Mouse (Mus musculus) embryonic fibroblast, embryonic 13.5 days (primary cell): ENCODE results near the gene Rasgrp2. TPM values are rescaled to one million over a fixed set of nuclear protein-coding genes. Genes with fewer than 3 reads are reported as not detected.
A peak's percentile ranks its signal among the peaks of the same experiment; 100 is the strongest.

ENCODE experiments used
- H3K27ac ChIP-seq: 2 replicates; pipeline ENCODE4 v1.5.1; 2012; ENCODE audit warnings: low read length, control low read depth, inconsistent platforms; ENCODE audit not compliant: insufficient read depth
- H3K4me1 ChIP-seq: 2 replicates; pipeline ENCODE4 v1.6.1; 2011; ENCODE audit warnings: low read length; ENCODE audit not compliant: control insufficient read depth, insufficient read depth
- H3K4me3 ChIP-seq: 2 replicates; pipeline ENCODE4 v1.5.1; 2011; ENCODE audit warnings: mild to moderate bottlenecking, control low read depth, low read length; ENCODE audit not compliant: insufficient read depth
- CTCF ChIP-seq: IDR thresholded peaks from 2 replicates; pipeline ENCODE4 v1.5.1; 2011; ENCODE audit warnings: mild to moderate bottlenecking, control low read depth, low read length, moderate library complexity, borderline replicate concordance; ENCODE audit not compliant: insufficient read depth
- POLR2A ChIP-seq: IDR thresholded peaks from 2 replicates; pipeline ENCODE4 v1.6.1; 2011; ENCODE audit warnings: low read depth, mild to moderate bottlenecking, control low read depth, low read length, moderate library complexity
- polyA plus RNA-seq: library from polyadenylated mRNA; stranded (reverse); fragments of >200 nt; gene quantifications from 2 replicates; pipeline ENCODE4 v1.2.4, GENCODE M21; 2011; ENCODE audit warnings: low read depth; ENCODE audit not compliant: missing spikeins, insufficient read length

Gene Rasgrp2
- polyA plus RNA-seq, 1 experiment: 1.8 TPM

- Histone ChIP-seq H3K27ac (no peak overlapping the region), H3K4me3 (no peak overlapping the region), H3K4me1 (no peaks in the 10 kb centered on the region)
- TF ChIP-seq POLR2A (no peak), CTCF (no peak)
Observed at GRCm38 (mm10) chr19:6448752-6449151, 49.6 kb downstream of the Rasgrp2 start.

- TF ChIP-seq CTCF: no peak
- TF ChIP-seq POLR2A: no peak
- Histone ChIP-seq H3K27ac (no peak overlapping the region), H3K4me3 (no peak overlapping the region), H3K4me1 (no peaks in the 10 kb centered on the region)
Observed at GRCm38 (mm10) chr19:6449841-6450240, 50.7 kb downstream of the Rasgrp2 start.

- Histone ChIP-seq H3K27ac (no peak overlapping the region), H3K4me3 (no peak overlapping the region), H3K4me1 (no peaks in the 10 kb centered on the region)
- TF ChIP-seq POLR2A (no peak), CTCF (peak; percentile 53; the same call in 1 of the 2 replicates)
Observed at GRCm38 (mm10) chr19:6452030-6452494, 52.9 kb downstream of the Rasgrp2 start.

GRCm38 (mm10) chr19:6452672-6453310, 53.7 kb downstream of the Rasgrp2 start:
- TF ChIP-seq CTCF (no peak), POLR2A (no peak)
- Histone ChIP-seq H3K4me3 (no peak overlapping the region), H3K27ac (no peak overlapping the region), H3K4me1 (no peaks in the 10 kb centered on the region)

GRCm38 (mm10) chr19:6453349-6453748, 54.2 kb downstream of the Rasgrp2 start:
- TF ChIP-seq POLR2A (no peak), CTCF (no peak)
- Histone ChIP-seq H3K27ac (no peak overlapping the region), H3K4me3 (no peak overlapping the region), H3K4me1 (no peaks in the 10 kb centered on the region)

GRCm38 (mm10) chr19:6454041-6454720, 55.0 kb downstream of the Rasgrp2 start:
- Histone ChIP-seq H3K4me3 (no peak overlapping the region), H3K27ac (no peak overlapping the region), H3K4me1 (no peaks in the 10 kb centered on the region)
- no peak for TF ChIP-seq CTCF

GRCm38 (mm10) chr19:6459504-6459903, 60.4 kb downstream of the Rasgrp2 start:
- no peak for TF ChIP-seq CTCF
- no peak for TF ChIP-seq POLR2A

GRCm38 (mm10) chr19:6462841-6463240, 63.7 kb downstream of the Rasgrp2 start:
- no peaks in the 10 kb centered on the region for H3K4me1 ChIP-seq
- H3K27ac ChIP-seq: no peak overlapping the region
- no peak for TF ChIP-seq CTCF
- no peak for TF ChIP-seq POLR2A
- H3K4me3 ChIP-seq: no peak overlapping the region

More at GRCm38 (mm10) chr19:6459504-6459903, 60.4 kb downstream of the Rasgrp2 start:
- H3K4me1 ChIP-seq: no peaks in the 10 kb centered on the region
- H3K4me3 ChIP-seq: no peak overlapping the region
- no peak overlapping the region for H3K27ac ChIP-seq

GRCm38 (mm10) chr19:6464306-6465071, 65.3 kb downstream of the Rasgrp2 start:
- Histone ChIP-seq H3K27ac (no peak overlapping the region), H3K4me1 (no peaks in the 10 kb centered on the region), H3K4me3 (no peak overlapping the region)
- no peak for TF ChIP-seq CTCF
- TF ChIP-seq POLR2A: no peak

Other genes starting within 250 kb of the Rasgrp2 start
- not detected in 2 replicates for gene Majin, start 215.0 kb upstream of the Rasgrp2 start, polyA plus RNA-seq
- gene Gpha2, start 173.0 kb upstream of the Rasgrp2 start, polyA plus RNA-seq: not detected in 2 replicates
- 26.0 and 33.0 TPM in 2 replicates for gene Ppp2r5b, start 163.5 kb upstream of the Rasgrp2 start, polyA plus RNA-seq
- 13.0 and 14.3 TPM in 2 replicates for gene Atg2a, start 157.7 kb upstream of the Rasgrp2 start, polyA plus RNA-seq
- gene Ehd1, start 122.6 kb upstream of the Rasgrp2 start, polyA plus RNA-seq: 72.9 and 96.4 TPM in 2 replicates
- 17.0 and 18.6 TPM in 2 replicates for gene Cdc42bpg, start 92.9 kb upstream of the Rasgrp2 start, polyA plus RNA-seq
- gene Men1, start 64.4 kb upstream of the Rasgrp2 start, polyA plus RNA-seq: 36.1 and 37.5 TPM in 2 replicates
- gene Map4k2, start 58.2 kb upstream of the Rasgrp2 start, polyA plus RNA-seq: 18.0 and 24.3 TPM in 2 replicates
- 186 and 226 TPM in 2 replicates for gene Sf1, start 35.6 kb upstream of the Rasgrp2 start, polyA plus RNA-seq
- gene Pygm, start 14.9 kb upstream of the Rasgrp2 start, polyA plus RNA-seq: 0.38 and 0.91 TPM in 2 replicates
- 0.13 and 0.39 TPM in 2 replicates for gene Nrxn2, start 19.4 kb downstream of the Rasgrp2 start, polyA plus RNA-seq
- gene Slc22a12, start 143.7 kb downstream of the Rasgrp2 start, polyA plus RNA-seq: not detected in 2 replicates